Mouse (Mus musculus) E14TG2a.4 (cell line): ENCODE data around the gene Olfr62.
A peak's percentile ranks its signal among the peaks of the same experiment; 100 is the strongest.

Experiments used
- H3K27me3 ChIP-seq: 2 replicates; pipeline ENCODE4 v1.6.1; 2014; ENCODE audit warnings: low read length, control low read depth; ENCODE audit not compliant: insufficient read depth
- H3K36me3 ChIP-seq: 2 replicates; pipeline ENCODE4 v1.6.1; 2014; ENCODE audit warnings: low read length, control low read depth; ENCODE audit not compliant: insufficient read depth
- H3K4me1 ChIP-seq: replicated peaks from 2 replicates; pipeline ENCODE4 v1.6.1; 2014; ENCODE audit warnings: low read depth, low read length, control low read depth
- H3K4me3 ChIP-seq: replicated peaks from 2 replicates; pipeline ENCODE4 v1.5.1; 2014; ENCODE audit warnings: mild to moderate bottlenecking, low read length
- H3K9me3 ChIP-seq: 2 replicates; pipeline ENCODE4 v1.6.1; 2014; ENCODE audit warnings: low read length, control low read depth
- CTCF ChIP-seq: conservative IDR thresholded peaks from 2 replicates; pipeline ENCODE4 v1.5.1; 2014; ENCODE audit warnings: low read length
- NANOG ChIP-seq: IDR thresholded peaks from 2 replicates; pipeline ENCODE4 v1.6.1; 2014; ENCODE audit warnings: borderline replicate concordance, low read length, mixed read lengths
- POU5F1 ChIP-seq: IDR thresholded peaks from 2 replicates; pipeline ENCODE4 v1.6.1; 2014; ENCODE audit warnings: low read length, borderline replicate concordance

Gene Olfr62

DNA sequence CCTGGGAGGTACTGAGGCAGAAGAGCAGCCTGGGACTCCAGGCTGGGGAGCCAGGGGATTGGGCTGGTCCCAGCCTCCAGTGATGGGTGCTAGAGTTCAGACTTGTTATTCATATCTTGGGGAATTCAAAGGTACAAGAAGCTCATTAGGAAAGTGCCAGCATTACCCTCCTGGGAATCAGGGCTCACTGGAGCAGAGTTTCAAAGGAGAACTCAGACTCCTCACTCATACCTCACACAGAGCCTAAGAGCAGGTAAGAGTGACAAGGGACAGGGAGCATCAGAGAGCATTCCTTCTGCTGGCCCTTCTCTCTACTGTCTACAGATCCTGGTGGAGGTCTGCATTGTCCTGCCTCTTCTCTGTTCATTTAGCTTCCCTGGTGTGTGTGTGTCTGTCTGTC, at the start of gene Olfr62:
Olfr62 (plus strand) TSS at position 301 of the 400 bp plus-strand sequence.
- no peaks in the 10 kb centered on the region for H3K9me3 ChIP-seq
- TF ChIP-seq POU5F1 = no peak
- no peak for TF ChIP-seq NANOG
- no peak for TF ChIP-seq CTCF
- 0 out of 2 replicates have a peak, but pooled peaks cover 2% of the 10 kb centered on the region for H3K27me3 ChIP-seq
- H3K4me3 ChIP-seq = no peak within 1 kb of the TSS
- no peaks in the 10 kb centered on the region for H3K36me3 ChIP-seq
- no peaks in the 10 kb centered on the region for H3K4me1 ChIP-seq

DNA sequence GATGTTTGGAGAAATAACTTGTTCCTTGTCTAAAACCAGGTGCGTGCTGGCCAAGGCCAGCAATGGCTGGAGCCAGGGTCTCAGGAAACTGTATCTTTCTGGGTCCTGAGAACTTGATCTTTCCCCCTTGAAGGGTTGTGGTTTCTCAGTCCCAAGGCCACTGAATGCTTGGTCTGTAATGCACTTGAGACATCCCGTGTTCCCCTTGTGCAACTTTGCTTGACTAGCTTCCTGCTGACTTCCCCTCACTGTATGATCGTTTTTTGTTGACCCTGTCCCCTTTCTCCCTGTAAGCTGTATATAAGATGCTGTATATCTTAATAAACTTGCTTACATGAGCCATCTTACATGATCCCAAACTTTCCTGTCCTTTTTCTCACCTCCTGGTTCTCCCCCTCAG, 48.9 kb upstream of the Olfr62 start:
- peaks cover 5% of the 10 kb centered on the region; the same call in 1 of the 2 replicates for H3K4me1 ChIP-seq
- no peaks in the 10 kb centered on the region for H3K36me3 ChIP-seq
- peaks cover 26% of the 10 kb centered on the region for H3K27me3 ChIP-seq
- H3K9me3 ChIP-seq = no peaks in the 10 kb centered on the region
- no peak for TF ChIP-seq CTCF
- TF ChIP-seq POU5F1 = no peak
- no peak for TF ChIP-seq NANOG
- no peak overlapping the region for H3K4me3 ChIP-seq

DNA sequence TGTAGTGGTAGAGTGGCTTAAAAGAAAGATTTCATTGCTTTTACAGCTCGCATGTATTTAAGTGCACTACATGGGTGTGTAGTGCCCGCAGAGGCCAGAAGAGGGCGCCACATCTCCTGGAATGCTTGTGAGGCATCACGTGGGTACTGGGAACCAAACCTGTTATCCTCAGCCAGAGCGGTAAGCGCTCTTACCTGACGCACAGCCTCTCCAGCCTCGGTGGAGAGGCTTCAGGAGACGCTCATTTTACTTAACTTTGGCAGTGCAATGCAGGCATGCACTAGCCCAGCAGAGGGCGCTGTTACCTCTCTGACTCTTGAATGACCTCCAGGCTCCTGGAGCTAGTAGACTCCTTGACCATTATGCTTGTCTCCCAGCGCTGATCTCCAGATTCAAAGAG, 46.1 kb upstream of the Olfr62 start:
- H3K36me3 ChIP-seq = no peaks in the 10 kb centered on the region
- H3K4me1 ChIP-seq = peaks cover 5% of the 10 kb centered on the region; the same call in 1 of the 2 replicates
- peaks cover 27% of the 10 kb centered on the region for H3K27me3 ChIP-seq
- H3K4me3 ChIP-seq = no peak overlapping the region
- peak; percentile 89 for TF ChIP-seq CTCF
- TF ChIP-seq POU5F1 = no peak
- no peak for TF ChIP-seq NANOG
- H3K9me3 ChIP-seq = no peaks in the 10 kb centered on the region

DNA sequence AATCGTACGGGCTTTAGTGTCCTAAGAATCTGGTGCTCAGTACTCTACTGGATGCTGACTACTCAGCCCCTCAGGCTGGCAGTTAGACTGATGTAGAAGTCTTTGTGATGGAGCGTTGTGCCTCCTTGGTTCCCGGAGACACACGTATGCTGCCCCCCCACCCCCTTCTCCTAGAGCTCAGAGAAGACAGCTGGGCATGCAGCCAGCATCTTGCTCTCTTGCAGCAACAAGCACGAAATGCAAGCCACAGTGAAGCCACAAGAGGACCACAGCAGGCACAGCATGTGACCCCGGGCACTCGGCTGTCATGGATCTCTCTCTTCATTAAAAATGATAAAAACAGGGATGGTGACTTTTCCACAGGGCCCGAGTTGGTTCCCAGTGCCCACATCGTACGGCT, 43.3 kb upstream of the Olfr62 start:
- Histone ChIP-seq H3K9me3 (no peaks in the 10 kb centered on the region), H3K4me3 (no peak overlapping the region)

DNA sequence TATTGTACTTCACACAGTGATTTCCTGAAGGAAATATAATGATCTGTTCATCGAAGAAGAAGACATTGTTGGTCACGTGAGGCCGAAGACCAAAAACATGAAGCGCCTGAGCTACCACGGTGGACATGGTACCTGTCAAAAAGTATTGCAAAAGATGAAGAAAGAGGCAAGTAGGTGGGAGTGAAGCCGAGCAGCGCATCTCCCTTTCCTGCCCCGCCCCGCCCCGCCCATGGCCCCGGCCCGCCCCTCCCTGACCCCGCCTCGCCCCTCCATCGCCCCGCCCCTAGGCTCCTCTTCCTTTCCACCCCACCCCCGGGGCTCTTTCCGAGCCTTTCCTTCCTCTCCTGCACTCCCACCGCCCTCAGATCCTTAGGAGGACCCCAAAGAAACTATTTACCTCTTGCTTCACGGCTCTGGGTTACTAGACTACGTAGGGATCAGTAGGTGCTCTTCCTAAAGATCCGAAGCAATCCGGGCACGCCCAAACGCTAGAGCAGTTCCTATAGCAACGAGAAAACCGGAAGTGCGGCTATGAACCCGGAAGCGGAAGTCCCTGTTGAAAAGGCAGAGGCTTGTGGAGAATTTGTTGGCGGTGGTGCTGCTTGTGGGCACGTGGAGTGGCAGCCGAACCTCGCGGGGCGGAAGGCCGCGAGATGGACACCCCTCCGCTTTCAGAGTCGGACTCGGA, 38.3 kb upstream of the Olfr62 start, which contains the start of the genes Cfap57 and Ebna1bp2:
Cfap57 (minus strand) TSS at position 499 of the 688 bp plus-strand sequence.
Ebna1bp2 (plus strand) TSS at position 521 of the 688 bp plus-strand sequence.
- Histone ChIP-seq H3K9me3 (no peaks in the 10 kb centered on the region), H3K4me1 (peaks cover 42% of the 10 kb centered on the region), H3K36me3 (peaks cover 37% of the 10 kb centered on the region), H3K27me3 (0 out of 2 replicates have a peak, but pooled peaks cover 5% of the 10 kb centered on the region), H3K4me3 (peak within 1 kb of the TSS; percentile 93)
- TF ChIP-seq NANOG = no peak
- no peak for TF ChIP-seq CTCF
- no peak for TF ChIP-seq POU5F1

More for the DNA sequence above, 43.3 kb upstream of the Olfr62 start:
- TF ChIP-seq NANOG = no peak
- TF ChIP-seq POU5F1 = no peak
- no peak for TF ChIP-seq CTCF
- Histone ChIP-seq H3K4me1 (peaks cover 8% of the 10 kb centered on the region; the same call in 1 of the 2 replicates), H3K36me3 (no peaks in the 10 kb centered on the region), H3K27me3 (peaks cover 10% of the 10 kb centered on the region; the same call in 1 of the 2 replicates)

DNA sequence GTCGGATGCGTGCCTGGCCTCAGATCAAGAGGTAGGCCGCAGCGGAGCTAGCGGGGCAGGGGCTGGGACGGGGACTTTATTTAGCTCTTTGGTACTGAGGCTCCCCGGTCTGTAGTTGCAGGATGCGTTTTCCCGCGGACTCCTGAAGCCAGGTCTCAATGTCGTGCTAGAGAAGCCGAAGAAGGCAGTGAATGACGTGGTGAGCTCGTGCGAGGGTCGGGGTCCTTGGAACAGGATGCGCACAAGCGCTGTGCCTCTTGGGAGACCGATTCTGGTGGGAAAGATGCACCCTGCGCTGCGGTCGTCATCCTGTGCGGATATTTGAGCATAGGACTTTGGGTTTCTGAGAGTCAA, 37.8 kb upstream of the Olfr62 start:
- no peaks in the 10 kb centered on the region for H3K9me3 ChIP-seq
- H3K27me3 ChIP-seq = 0 out of 2 replicates have a peak, but pooled peaks cover 5% of the 10 kb centered on the region
- H3K36me3 ChIP-seq = peaks cover 42% of the 10 kb centered on the region
- peaks cover 42% of the 10 kb centered on the region for H3K4me1 ChIP-seq
- TF ChIP-seq POU5F1 (no peak), CTCF (no peak), NANOG (no peak)
- H3K4me3 ChIP-seq = peak overlapping the region; percentile 93

DNA sequence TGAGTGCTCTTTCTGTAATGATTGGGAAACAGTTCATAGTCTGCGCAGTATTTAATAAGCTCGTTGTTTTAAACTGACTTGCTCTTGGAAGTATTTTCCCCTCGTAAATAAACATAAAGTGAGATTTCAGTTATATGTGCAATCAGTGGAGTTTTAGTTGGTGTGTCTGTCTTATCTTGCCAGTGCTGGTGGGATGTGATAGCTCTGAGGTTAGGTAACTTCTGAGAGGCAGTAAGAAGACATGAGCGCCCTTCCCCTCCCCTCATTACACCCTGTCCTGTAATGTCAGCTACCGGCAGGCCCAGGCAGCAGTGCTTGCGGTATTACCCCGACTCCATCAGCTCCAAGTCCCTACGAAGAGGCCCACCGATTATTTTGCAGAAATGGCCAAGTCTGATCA, 37.0 kb upstream of the Olfr62 start:
- Histone ChIP-seq H3K4me3 (peak overlapping the region; percentile 93), H3K9me3 (no peaks in the 10 kb centered on the region), H3K4me1 (peaks cover 44% of the 10 kb centered on the region), H3K27me3 (0 out of 2 replicates have a peak, but pooled peaks cover under 1% of the 10 kb centered on the region), H3K36me3 (peaks cover 51% of the 10 kb centered on the region)
- TF ChIP-seq NANOG (no peak), POU5F1 (no peak), CTCF (no peak)

DNA sequence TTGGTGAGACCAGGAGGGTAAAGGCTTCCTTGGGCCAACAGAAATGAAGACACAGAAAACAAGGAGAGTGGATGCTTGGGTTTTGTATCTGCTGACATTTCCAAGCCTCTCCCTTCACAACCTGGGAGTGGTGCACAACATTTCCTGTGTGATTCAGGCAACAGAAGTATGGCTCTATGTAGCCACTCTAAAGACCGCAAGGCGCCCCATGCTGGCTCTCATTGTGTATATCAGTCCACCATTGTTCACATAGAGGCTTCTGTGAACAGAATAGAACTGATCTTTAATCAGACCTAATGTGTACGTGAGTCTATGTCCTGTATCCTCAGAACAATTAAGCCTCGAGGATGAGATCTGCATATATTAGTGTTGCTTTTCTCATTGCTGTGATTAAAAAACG, 28.5 kb upstream of the Olfr62 start:
- TF ChIP-seq NANOG (peak; percentile 29; the same call in 1 of the 2 replicates), CTCF (no peak)
- no peak overlapping the region for H3K4me3 ChIP-seq
- H3K4me1 ChIP-seq = peaks cover 37% of the 10 kb centered on the region
- H3K36me3 ChIP-seq = peaks cover 40% of the 10 kb centered on the region
- H3K27me3 ChIP-seq = no peaks in the 10 kb centered on the region
- H3K9me3 ChIP-seq = no peaks in the 10 kb centered on the region
